Mouse (Mus musculus): ENCODE data around the gene R3hcc1l.

- TF ChIP-seq CTCF (conservative IDR thresholded peaks at IDR 0.05; ENCODE audit: low read length) (no peak), POU5F1 (IDR thresholded peaks at IDR 0.05; ENCODE audit: borderline replicate concordance, low read length) (no peak)
Observed at GRCm38 (mm10) chr19:42591534-42591933, 73.0 kb downstream of the R3hcc1l start.
